In genomic region chr17:31304895-31305775, GRCm38 (mm10) we compare ENCODE assay signal across 7 mouse cellular contexts. TPM values are rescaled to one million over a fixed set of nuclear protein-coding genes. Genes with fewer than 3 reads are reported as not detected.
A peak's percentile ranks its signal among the peaks of the same experiment; 100 is the strongest.
DNase-seq lines count a peak whose midpoint lies in the region; ATAC-seq and TF ChIP-seq lines count a peak whose summit lies in the region.

No protein-coding gene starts in this region.

- 0 out of 2 replicates have a peak, but pooled peaks have one; percentile 18 for ATAC-seq in embryonic facial prominence, embryonic 13.5 days (ENCODE audit: insufficient number of reproducible peaks, insufficient read depth, low FRiP score, low TSS enrichment, low read depth)
- peak; percentile 88 for ATAC-seq in liver, postnatal 0 days
- no peak for ATAC-seq in cerebellum, adult (ENCODE audit: insufficient number of reproducible peaks, low FRiP score, low TSS enrichment)

- intact Hi-C loops in left cerebral cortex, postnatal 4 days (cut with DNase I) = loop anchor here (10.0 kb wide), 1 partner anchor 290 kb away; no protein-coding TSS in a partner anchor

- no peak overlapping the region for H3K9ac ChIP-seq in embryonic facial prominence, embryonic 13.5 days
- H3K9ac ChIP-seq in liver, postnatal 0 days (replicated peaks) = 0 out of 2 replicates have a peak overlapping the region, but pooled peaks have one; percentile 32

- H3K9me3 ChIP-seq in embryonic facial prominence, embryonic 13.5 days = no peaks in the 10 kb centered on the region
- H3K9me3 ChIP-seq in liver, postnatal 0 days (ENCODE audit: low read length) = no peaks in the 10 kb centered on the region

- no peak for TF ChIP-seq POLR2A in testis, adult 2 months (IDR thresholded peaks at IDR 0.05; ENCODE audit: control insufficient read depth, low read depth, low read length)

- TF ChIP-seq EP300 in liver, postnatal 0 days (IDR thresholded peaks at IDR 0.05; ENCODE audit: low read depth) = no peak

- H3K4me1 ChIP-seq in embryonic facial prominence, embryonic 13.5 days = peaks cover 13% of the 10 kb centered on the region
- H3K4me1 ChIP-seq in liver, postnatal 0 days (ENCODE audit: insufficient read depth) = peaks cover 22% of the 10 kb centered on the region
- H3K4me1 ChIP-seq in testis, adult 2 months (ENCODE audit: control insufficient read depth, insufficient read depth, low read length) = peaks cover 8% of the 10 kb centered on the region

- H3K4me3 ChIP-seq in embryonic facial prominence, embryonic 13.5 days = no peak overlapping the region
- no peak overlapping the region for H3K4me3 ChIP-seq in liver, postnatal 0 days (ENCODE audit: low read depth, low read length)
- no peak overlapping the region for H3K4me3 ChIP-seq in testis, adult 2 months (ENCODE audit: control insufficient read depth, low read depth, low read length)

- peak; percentile 89 to 91 for DNase-seq in adrenal gland, adult (ENCODE audit: inconsistent age in 2 of 2, low spot score in 1 of 2)
- DNase-seq in heart, postnatal 4 days = peak; percentile 75
- DNase-seq in liver, postnatal 0 days = peak; percentile 75
- no peak for DNase-seq in left cerebral cortex, postnatal 4 days

- H3K27ac ChIP-seq in embryonic facial prominence, embryonic 13.5 days = no peak overlapping the region
- H3K27ac ChIP-seq in liver, postnatal 0 days (ENCODE audit: low read depth) = peak overlapping the region; percentile 72
- H3K27ac ChIP-seq in testis, adult 2 months (ENCODE audit: control insufficient read depth, insufficient read depth, low read depth, low read length) = peak overlapping the region; percentile 39; the same call in 1 of the 2 replicates

- no peak overlapping the region for H3K4me2 ChIP-seq in embryonic facial prominence, embryonic 13.5 days
- peak overlapping the region; percentile 52 for H3K4me2 ChIP-seq in liver, postnatal 0 days (ENCODE audit: low read depth, low read length)

- TF ChIP-seq CTCF in liver, postnatal 0 days (IDR thresholded peaks at IDR 0.05; ENCODE audit: low read depth) = no peak
- TF ChIP-seq CTCF in testis, adult 2 months (IDR thresholded peaks at IDR 0.05; ENCODE audit: control insufficient read depth, insufficient read depth, insufficient replicate concordance, low read depth, low read length) = no peak

- WGBS in embryonic facial prominence, embryonic 13.5 days = 30% methylated on average over 12 of the region's 12 CpGs
- 37% methylated on average over 12 of the region's 12 CpGs for WGBS in liver, postnatal 0 days (ENCODE audit: insufficient replicate concordance)

- H3K36me3 ChIP-seq in embryonic facial prominence, embryonic 13.5 days = no peaks in the 10 kb centered on the region
- H3K36me3 ChIP-seq in liver, postnatal 0 days (replicated peaks; ENCODE audit: insufficient read depth, low read length) = peaks cover 19% of the 10 kb centered on the region; the same call in 1 of the 2 replicates
- no peaks in the 10 kb centered on the region for H3K36me3 ChIP-seq in testis, adult 2 months (ENCODE audit: control insufficient read depth, insufficient read depth, low read length)

- H3K27me3 ChIP-seq in embryonic facial prominence, embryonic 13.5 days = no peaks in the 10 kb centered on the region
- no peaks in the 10 kb centered on the region for H3K27me3 ChIP-seq in liver, postnatal 0 days (ENCODE audit: insufficient read depth, low read length)
- no peaks in the 10 kb centered on the region for H3K27me3 ChIP-seq in testis, adult 2 months (ENCODE audit: control insufficient read depth, insufficient read depth, low read length)

RNA-seq across cellular contexts. Expression of gene Slc37a1, which starts 18.5 kb away (rescaled TPM):
- polyA plus RNA-seq in embryonic facial prominence, embryonic 13.5 days (2015; fragmentation: Nextera tagmentation; extraction: Ambion mirVana) = 3.2 and 3.8 TPM in 2 replicates
- total RNA-seq in heart, postnatal 4 days (2021) = 10 to 100 TPM; 10.8 to 11.6 TPM
- polyA plus RNA-seq in liver, postnatal 0 days (2015; fragmentation: Nextera tagmentation; extraction: Ambion mirVana) = 4.3 and 4.5 TPM in 2 replicates
- 7.2 and 7.7 TPM in 2 replicates for polyA plus RNA-seq in testis, adult 2 months (2012; rRNA removed)
- 10 to 100 TPM; 18.4 to 19.4 TPM for total RNA-seq in left cerebral cortex, postnatal 4 days (2021)

RNA-seq across cellular contexts. Expression of gene Rsph1, which starts 28.0 kb away (rescaled TPM):
- 0.46 and 1.5 TPM in 2 replicates for polyA plus RNA-seq in embryonic facial prominence, embryonic 13.5 days (2015; fragmentation: Nextera tagmentation; extraction: Ambion mirVana)
- total RNA-seq in heart, postnatal 4 days (2021) = 1 to 10 TPM; 1.7 to 2.4 TPM
- 0.90 and 1.0 TPM in 2 replicates for polyA plus RNA-seq in liver, postnatal 0 days (2015; fragmentation: Nextera tagmentation; extraction: Ambion mirVana)
- 550 and 601 TPM in 2 replicates for polyA plus RNA-seq in testis, adult 2 months (2012; rRNA removed)
- total RNA-seq in left cerebral cortex, postnatal 4 days (2021) = 10 to 100 TPM; 11.9 to 12.6 TPM

Comparison
In these comparisons a context has a peak if more than half of its experiments do, and no peak if none do; other contexts are left out.
1. RNA of gene Rsph1, which starts 28.0 kb away (polyA plus RNA-seq): 550 to 601 TPM in testis, adult 2 months; 0.90 to 1.0 TPM in liver, postnatal 0 days and 0.46 to 1.5 TPM in embryonic facial prominence, embryonic 13.5 days; every median in the first group is over 100 times any median in the second.